Mouse (Mus musculus) stomach, embryonic 14.5 days (tissue): ENCODE data around the gene Epc2. TPM values are rescaled to one million over a fixed set of nuclear protein-coding genes. Genes with fewer than 3 reads are reported as not detected.

ENCODE experiments used
- ATAC-seq: fragments of 200-750 bp; cut with Nextera tagmentation; 2 replicates; pipeline ENCODE4 v1.8.0; 2017; ENCODE audit warnings: low read depth, moderate TSS enrichment; ENCODE audit not compliant: insufficient number of reproducible peaks, insufficient read depth, low FRiP score
- H3K27ac ChIP-seq: fragments of 300-500 bp; sonication (generic); 2 replicates; pipeline ENCODE4 v1.5.1; 2014; ENCODE audit warnings: mild to moderate bottlenecking, low read length, moderate library complexity, mixed read lengths
- H3K27me3 ChIP-seq: fragments of 300-500 bp; sonication (generic); 2 replicates; pipeline ENCODE4 v1.6.1; 2014; ENCODE audit warnings: low read length, control low read depth, mixed read lengths; ENCODE audit not compliant: control insufficient read depth, insufficient read depth
- H3K36me3 ChIP-seq: fragments of 300-500 bp; sonication (generic); 2 replicates; pipeline ENCODE4 v1.6.1; 2014; ENCODE audit warnings: mild to moderate bottlenecking, control low read depth, low read length, moderate library complexity, mixed read lengths; ENCODE audit not compliant: control insufficient read depth, insufficient read depth
- H3K4me1 ChIP-seq: fragments of 300-500 bp; sonication (generic); 2 replicates; pipeline ENCODE4 v1.6.1; 2014; ENCODE audit warnings: low read length, control low read depth, mixed read lengths; ENCODE audit not compliant: control insufficient read depth, insufficient read depth
- H3K4me2 ChIP-seq: fragments of 300-500 bp; sonication (generic); replicated peaks from 2 replicates; pipeline ENCODE4 v1.6.1; 2014; ENCODE audit warnings: low read depth, low read length, control low read depth
- H3K4me3 ChIP-seq: fragments of 300-500 bp; sonication (generic); 2 replicates; pipeline ENCODE4 v1.5.1; 2014; ENCODE audit warnings: low read depth, low read length, control low read depth
- H3K9ac ChIP-seq: fragments of 300-500 bp; sonication (generic); replicated peaks from 2 replicates; pipeline ENCODE4 v1.6.1; 2014; ENCODE audit warnings: low read depth, mild to moderate bottlenecking, control low read depth, low read length, moderate library complexity, mixed read lengths
- H3K9me3 ChIP-seq: fragments of 300-500 bp; sonication (generic); 2 replicates; pipeline ENCODE4 v1.6.1; 2016; ENCODE audit warnings: low read depth, low read length, control low read depth; ENCODE audit not compliant: control insufficient read depth
- WGBS: fragments of 180-500 bp; shearing (Covaris S2); extraction: QIAGEN DNeasy Blood & Tissue Kit; methylation state at CpG from one replicate; pipeline ENCODE4 v1.1.7; 2014; 5-methylcytosine and 5-hydroxymethylcytosine counted together
- polyA plus RNA-seq: library from polyadenylated mRNA; unstranded; fragments of >200 nt; fragmentation: Nextera tagmentation; extraction: Ambion mirVana; gene quantifications from 2 replicates; pipeline ENCODE4 v1.2.1, GENCODE M21; 2014

Gene Epc2
- polyA plus RNA-seq, 1 experiment from 2014 or later = 13.8 TPM

DNA sequence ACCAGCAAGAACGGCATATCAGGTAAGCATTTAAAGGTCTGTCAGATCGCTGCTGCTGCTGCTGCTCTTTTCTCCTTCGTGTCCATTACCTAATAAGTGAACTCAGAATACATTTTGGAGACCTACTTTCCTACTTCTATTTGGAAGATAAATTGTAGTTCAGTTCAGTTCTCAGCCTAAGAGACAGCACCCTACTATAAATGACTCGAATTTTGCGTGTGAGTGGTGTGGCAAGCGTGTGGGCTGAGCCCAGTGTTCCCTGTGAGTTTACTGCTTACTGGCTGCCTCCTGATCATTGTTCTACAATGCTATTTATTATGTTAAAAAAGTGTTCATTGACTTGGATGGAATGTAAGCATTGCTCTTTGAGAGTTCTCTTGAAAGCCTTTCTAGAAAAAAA is 85.9 kb downstream of the Epc2 start:
- 0 out of 2 replicates have a peak, but pooled peaks cover 2% of the 10 kb centered on the region for H3K4me1 ChIP-seq
- H3K9me3 ChIP-seq = no peaks in the 10 kb centered on the region
- H3K36me3 ChIP-seq = peaks cover 7% of the 10 kb centered on the region
- no peak overlapping the region for H3K4me3 ChIP-seq
- H3K9ac ChIP-seq = no peak overlapping the region
- no peak for ATAC-seq
- H3K4me2 ChIP-seq = no peak overlapping the region
- WGBS = 89% methylated on average over 6 of the region's 6 CpGs
- no peaks in the 10 kb centered on the region for H3K27me3 ChIP-seq
- no peak overlapping the region for H3K27ac ChIP-seq

DNA sequence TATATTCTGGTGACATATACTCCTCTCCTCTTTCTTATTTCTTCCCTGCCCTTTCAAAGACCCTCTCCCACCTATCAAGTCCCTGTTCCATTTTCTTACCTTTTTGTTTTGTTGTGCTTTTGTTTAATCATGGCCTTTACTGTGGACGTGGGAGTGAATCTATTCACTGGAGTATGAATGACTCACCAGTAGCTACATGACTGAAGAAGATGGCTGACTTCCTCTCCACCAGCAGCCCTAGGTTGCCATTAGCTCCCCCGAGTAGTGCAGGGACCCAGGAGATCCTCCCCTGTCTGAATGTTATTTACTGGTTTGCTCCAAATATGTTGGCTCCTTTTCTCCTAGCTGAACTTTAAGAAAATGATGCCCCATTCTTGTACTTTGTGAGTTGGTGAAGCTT is 86.8 kb downstream of the Epc2 start:
- no peak overlapping the region for H3K27ac ChIP-seq
- no peaks in the 10 kb centered on the region for H3K9me3 ChIP-seq
- H3K4me2 ChIP-seq = no peak overlapping the region
- 71% methylated on average over 2 of the region's 2 CpGs for WGBS
- peaks cover 7% of the 10 kb centered on the region for H3K36me3 ChIP-seq
- 0 out of 2 replicates have a peak, but pooled peaks cover 2% of the 10 kb centered on the region for H3K4me1 ChIP-seq
- H3K4me3 ChIP-seq = no peak overlapping the region
- H3K27me3 ChIP-seq = no peaks in the 10 kb centered on the region
- no peak for ATAC-seq
- H3K9ac ChIP-seq = no peak overlapping the region

DNA sequence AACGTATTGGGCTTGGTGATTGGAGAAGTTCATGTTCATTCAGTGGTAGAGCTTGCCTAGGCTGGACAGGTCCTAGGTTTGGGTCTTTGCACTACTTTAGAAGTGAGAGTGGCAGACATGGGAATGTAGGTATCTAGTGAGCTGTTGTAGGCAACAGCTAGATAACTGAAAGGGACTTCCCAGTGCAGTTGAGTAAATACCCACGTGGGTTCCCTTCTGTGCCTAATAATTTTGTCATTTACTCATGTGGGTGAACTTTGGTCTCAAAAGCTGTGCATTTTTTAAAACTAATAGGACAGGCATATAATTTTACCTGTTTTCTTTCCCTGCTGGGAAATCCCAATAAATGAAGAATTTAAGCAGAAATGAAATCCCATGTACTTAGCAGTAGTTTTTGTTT is 88.5 kb downstream of the Epc2 start:
- H3K27ac ChIP-seq = no peak overlapping the region
- H3K27me3 ChIP-seq = no peaks in the 10 kb centered on the region
- no peaks in the 10 kb centered on the region for H3K9me3 ChIP-seq
- WGBS = 84% methylated on average over 2 of the region's 2 CpGs
- H3K4me1 ChIP-seq = 0 out of 2 replicates have a peak, but pooled peaks cover 2% of the 10 kb centered on the region
- H3K9ac ChIP-seq = no peak overlapping the region
- no peak overlapping the region for H3K4me2 ChIP-seq
- peaks cover 7% of the 10 kb centered on the region for H3K36me3 ChIP-seq
- no peak overlapping the region for H3K4me3 ChIP-seq
- no peak for ATAC-seq

DNA sequence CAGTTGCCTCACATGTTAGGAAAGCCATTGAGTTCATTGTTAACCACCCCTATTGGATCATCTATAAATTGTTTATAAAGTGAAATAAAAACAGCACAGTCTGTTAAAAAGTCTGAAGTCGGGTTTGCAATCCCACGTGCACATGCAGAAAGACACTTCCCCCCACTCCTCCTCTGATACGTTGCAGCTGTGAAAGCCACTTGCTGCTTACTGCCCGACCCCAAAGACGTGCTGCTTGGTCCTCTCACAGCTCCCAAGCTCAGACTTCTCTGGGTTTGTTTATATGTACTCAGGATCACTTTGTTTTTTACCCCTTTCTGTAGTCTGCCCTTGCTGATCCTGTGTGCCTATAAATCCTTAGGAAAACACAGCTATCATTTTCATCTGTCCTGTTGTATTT is 96.5 kb downstream of the Epc2 start:
- ATAC-seq = peak; percentile 49; the same call in 1 of the 2 replicates
- Histone ChIP-seq H3K27ac (no peak overlapping the region), H3K9me3 (no peaks in the 10 kb centered on the region), H3K9ac (no peak overlapping the region), H3K27me3 (no peaks in the 10 kb centered on the region), H3K4me3 (no peak overlapping the region), H3K36me3 (peaks cover 21% of the 10 kb centered on the region), H3K4me1 (peaks cover 7% of the 10 kb centered on the region; the same call in 1 of the 2 replicates), H3K4me2 (no peak overlapping the region)
- WGBS = 38% methylated on average over 5 of the region's 5 CpGs

DNA sequence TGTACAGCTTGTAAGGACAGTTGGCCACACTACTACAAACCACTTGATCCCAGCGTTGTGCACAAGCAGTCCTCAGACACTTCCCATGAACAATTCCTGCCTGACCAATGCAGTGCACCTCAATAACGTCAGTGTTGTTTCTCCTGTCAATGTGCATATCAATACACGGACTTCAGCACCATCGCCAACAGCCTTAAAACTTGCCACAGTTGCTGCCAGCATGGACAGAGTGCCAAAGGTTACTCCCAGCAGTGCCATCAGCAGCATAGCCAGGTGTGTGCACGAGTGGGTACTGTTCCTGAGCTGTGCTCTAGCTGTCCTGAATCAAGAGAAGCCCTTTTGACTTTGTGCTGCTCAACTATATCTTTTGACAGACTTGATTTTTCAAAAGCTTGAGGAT is 97.2 kb downstream of the Epc2 start:
- no peak overlapping the region for H3K27ac ChIP-seq
- peaks cover 21% of the 10 kb centered on the region for H3K36me3 ChIP-seq
- no peak overlapping the region for H3K4me3 ChIP-seq
- H3K27me3 ChIP-seq = no peaks in the 10 kb centered on the region
- H3K4me1 ChIP-seq = peaks cover 7% of the 10 kb centered on the region; the same call in 1 of the 2 replicates
- ATAC-seq = no peak
- WGBS = 84% methylated on average over 5 of the region's 5 CpGs
- no peaks in the 10 kb centered on the region for H3K9me3 ChIP-seq
- no peak overlapping the region for H3K9ac ChIP-seq
- H3K4me2 ChIP-seq = no peak overlapping the region

DNA sequence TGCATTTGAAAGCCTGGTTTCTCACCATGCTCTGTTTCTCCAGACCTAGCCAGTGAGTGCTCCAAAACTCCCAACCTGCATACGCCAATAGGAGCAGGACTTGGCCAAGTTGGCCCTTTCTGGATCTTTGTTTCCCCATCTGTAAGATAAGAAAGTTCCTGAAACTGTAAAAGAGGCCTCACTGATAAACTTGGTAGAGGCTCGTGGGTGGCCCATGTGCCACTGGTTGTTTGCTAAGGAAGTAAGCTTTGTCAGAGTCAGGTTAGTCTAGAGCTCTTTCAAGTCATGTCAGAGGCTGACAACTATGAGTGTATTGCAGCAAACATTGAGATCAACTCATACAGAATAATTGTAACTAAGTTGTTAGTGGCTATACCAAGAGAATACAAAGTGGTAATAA is 101.8 kb downstream of the Epc2 start:
- no peak overlapping the region for H3K27ac ChIP-seq
- H3K4me3 ChIP-seq = no peak overlapping the region
- H3K9ac ChIP-seq = no peak overlapping the region
- H3K27me3 ChIP-seq = no peaks in the 10 kb centered on the region
- WGBS = 79% methylated on average over 2 of the region's 2 CpGs
- H3K36me3 ChIP-seq = peaks cover 20% of the 10 kb centered on the region
- H3K4me1 ChIP-seq = no peaks in the 10 kb centered on the region
- H3K9me3 ChIP-seq = no peaks in the 10 kb centered on the region
- no peak overlapping the region for H3K4me2 ChIP-seq
- ATAC-seq = no peak

DNA sequence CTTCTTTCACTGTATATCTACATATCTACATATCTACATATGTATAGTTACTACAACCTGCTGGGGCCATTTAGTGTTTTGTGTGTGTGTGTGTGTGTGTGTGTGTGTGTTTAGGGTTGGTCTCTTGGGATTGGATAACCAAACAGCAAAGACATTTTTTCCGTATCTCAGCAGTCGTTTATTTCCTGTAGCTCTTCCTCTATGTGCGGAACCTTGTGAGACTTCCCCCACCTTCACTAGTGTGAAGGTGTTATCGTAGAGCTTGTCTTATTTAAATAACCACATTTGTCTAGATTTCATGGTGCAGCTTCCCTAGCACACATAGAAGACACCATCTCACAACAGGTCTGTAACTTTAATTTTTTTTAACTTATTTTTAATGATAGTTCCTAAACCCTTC is 106.1 kb downstream of the Epc2 start:
- no peaks in the 10 kb centered on the region for H3K9me3 ChIP-seq
- WGBS = 84% methylated on average over 4 of the region's 4 CpGs
- ATAC-seq = no peak

DNA sequence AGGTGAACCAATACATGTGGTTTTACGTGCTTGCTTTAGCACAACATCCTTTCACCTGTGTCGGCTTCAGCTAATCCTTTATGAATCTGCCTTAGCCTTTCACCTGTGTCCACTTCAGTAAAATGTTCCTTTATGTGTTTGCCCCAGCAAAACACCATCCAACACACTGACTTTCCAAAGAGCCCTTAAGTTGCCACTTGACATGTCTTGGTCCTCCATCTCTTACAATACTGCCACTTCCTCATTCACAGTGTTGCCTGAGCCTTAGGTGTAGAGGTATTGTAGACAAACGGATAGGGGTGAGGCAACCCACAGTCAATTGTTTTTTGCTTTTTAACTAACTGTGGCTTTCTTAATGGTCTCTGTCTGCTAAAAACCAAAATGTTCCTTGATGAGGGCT is 107.1 kb downstream of the Epc2 start:
- Histone ChIP-seq H3K9ac (no peak overlapping the region), H3K9me3 (no peaks in the 10 kb centered on the region), H3K36me3 (peaks cover 8% of the 10 kb centered on the region; the same call in 1 of the 2 replicates), H3K4me3 (no peak overlapping the region), H3K4me1 (no peaks in the 10 kb centered on the region), H3K27ac (no peak overlapping the region), H3K4me2 (no peak overlapping the region), H3K27me3 (no peaks in the 10 kb centered on the region)
- 90% methylated on average over 3 of the region's 3 CpGs for WGBS
- ATAC-seq = no peak

More for the DNA sequence above, 106.1 kb downstream of the Epc2 start:
- Histone ChIP-seq H3K4me3 (no peak overlapping the region), H3K9ac (no peak overlapping the region), H3K4me2 (no peak overlapping the region), H3K36me3 (peaks cover 8% of the 10 kb centered on the region; the same call in 1 of the 2 replicates), H3K4me1 (no peaks in the 10 kb centered on the region), H3K27me3 (no peaks in the 10 kb centered on the region), H3K27ac (no peak overlapping the region)

DNA sequence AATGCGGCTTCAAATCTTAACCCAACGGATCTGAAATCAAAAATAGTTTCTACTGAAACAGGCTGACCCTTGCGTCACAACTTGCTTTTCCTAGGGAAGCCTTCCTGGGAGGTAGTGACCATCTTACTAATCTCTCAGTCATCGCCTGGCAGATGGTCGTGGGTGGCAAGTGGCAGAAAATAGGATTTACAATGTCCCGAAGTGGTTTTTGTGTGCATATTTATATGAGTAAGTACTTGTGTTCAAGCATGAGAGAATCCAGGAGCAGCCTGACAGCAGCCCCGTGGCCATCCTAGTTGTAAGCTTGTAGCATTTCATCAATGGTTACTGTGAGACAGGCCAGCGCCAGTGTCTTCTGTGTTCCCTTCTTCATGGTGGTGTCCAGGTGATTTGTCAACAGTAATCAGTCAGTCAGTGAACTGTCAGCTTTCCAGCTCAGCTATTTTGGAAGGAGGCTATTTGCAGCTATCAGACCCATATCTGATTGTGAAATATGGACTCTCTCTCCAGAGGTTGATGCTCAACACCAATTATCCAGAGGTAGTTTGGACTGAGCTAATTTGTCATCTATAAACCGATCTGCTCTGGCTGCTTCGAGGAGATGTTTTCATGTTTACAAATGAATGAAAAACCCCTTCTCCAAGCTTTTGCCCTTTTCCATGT is 111.5 kb downstream of the Epc2 start:
- H3K36me3 ChIP-seq = peaks cover 1% of the 10 kb centered on the region; the same call in 1 of the 2 replicates
- 62% methylated on average over 10 of the region's 10 CpGs for WGBS
- no peak for ATAC-seq

More for the DNA sequence above, 111.5 kb downstream of the Epc2 start:
- Histone ChIP-seq H3K9me3 (no peaks in the 10 kb centered on the region), H3K4me3 (no peak overlapping the region), H3K9ac (no peak overlapping the region), H3K27me3 (no peaks in the 10 kb centered on the region), H3K4me1 (no peaks in the 10 kb centered on the region), H3K4me2 (no peak overlapping the region), H3K27ac (no peak overlapping the region)
